Mouse (Mus musculus) lung, embryonic 14.5 days (tissue): ENCODE data around the gene Ldlrad3. TPM values are rescaled to one million over a fixed set of nuclear protein-coding genes. Genes with fewer than 3 reads are reported as not detected.

Experiments
- ATAC-seq: fragments of 200-750 bp; cut with Nextera tagmentation; 2 replicates; pipeline ENCODE4 v1.8.0; 2017; ENCODE audit warnings: mild to moderate bottlenecking, moderate TSS enrichment, moderate library complexity; ENCODE audit not compliant: insufficient read depth
- DNase-seq: peaks from one replicate; pipeline ENCODE4 v3.0.0-alpha.2; 2015
- H3K27ac ChIP-seq: fragments of 300-500 bp; sonication (generic); 2 replicates; pipeline ENCODE4 v1.5.1; 2014; ENCODE audit warnings: low read depth, mild to moderate bottlenecking, moderate library complexity
- H3K27me3 ChIP-seq: fragments of 300-500 bp; sonication (generic); 2 replicates; pipeline ENCODE4 v1.6.1; 2014; ENCODE audit warnings: low read length, control low read depth; ENCODE audit not compliant: insufficient read depth
- H3K36me3 ChIP-seq: fragments of 300-500 bp; sonication (generic); 2 replicates; pipeline ENCODE4 v1.6.1; 2014; ENCODE audit warnings: control low read depth; ENCODE audit not compliant: insufficient read depth
- H3K4me1 ChIP-seq: fragments of 300-500 bp; sonication (generic); 2 replicates; pipeline ENCODE4 v1.6.1; 2014; ENCODE audit warnings: antibody characterized with exemption, control low read depth; ENCODE audit not compliant: insufficient read depth
- H3K4me2 ChIP-seq: fragments of 300-500 bp; sonication (generic); 2 replicates; pipeline ENCODE4 v1.6.1; 2014; ENCODE audit warnings: mild to moderate bottlenecking
- H3K4me3 ChIP-seq: fragments of 300-500 bp; sonication (generic); 2 replicates; pipeline ENCODE4 v1.5.1; 2014; ENCODE audit warnings: low read depth, low read length
- H3K9ac ChIP-seq: fragments of 300-500 bp; sonication (generic); 2 replicates; pipeline ENCODE4 v1.6.1; 2014
- H3K9me3 ChIP-seq: fragments of 300-500 bp; sonication (generic); 2 replicates; pipeline ENCODE4 v1.6.1; 2016; ENCODE audit warnings: low read depth, low read length, control low read depth
- CTCF ChIP-seq: IDR thresholded peaks from 2 replicates; pipeline ENCODE4 v1.5.1; 2016; ENCODE audit warnings: antibody characterized with exemption, low read depth
- WGBS: fragments of 180-500 bp; shearing (Covaris S2); extraction: QIAGEN DNeasy Blood & Tissue Kit; methylation state at CpG from one replicate; pipeline ENCODE4 v1.1.7; 2014; 5-methylcytosine and 5-hydroxymethylcytosine counted together
- polyA plus RNA-seq: library from polyadenylated mRNA; unstranded; fragments of >200 nt; fragmentation: Nextera tagmentation; extraction: Ambion mirVana; gene quantifications from 2 replicates; pipeline ENCODE4 v1.2.1, GENCODE M21; 2014

Gene Ldlrad3
- polyA plus RNA-seq, 1 experiment from 2014 or later, result 60.4 TPM

- WGBS, result 76% methylated on average over 8 of the region's 8 CpGs
- TF ChIP-seq CTCF, result no peak
- H3K4me3 ChIP-seq, result no peak overlapping the region
Observed at GRCm38 (mm10) chr2:102061921-102062320, 124.3 kb downstream of the Ldlrad3 start.

GRCm38 (mm10) chr2:102057746-102058145 is 128.4 kb downstream of the Ldlrad3 start:
- no peaks in the 10 kb centered on the region for H3K9me3 ChIP-seq
- H3K4me3 ChIP-seq, result no peak overlapping the region
- no peaks in the 10 kb centered on the region for H3K4me1 ChIP-seq
- no peaks in the 10 kb centered on the region for H3K27me3 ChIP-seq
- H3K4me2 ChIP-seq, result no peak overlapping the region
- H3K27ac ChIP-seq, result no peak overlapping the region
- ATAC-seq (no peak), DNase-seq (no peak)
- H3K36me3 ChIP-seq, result peaks cover 13% of the 10 kb centered on the region; the same call in 1 of the 2 replicates
- WGBS, result 82% methylated on average over 12 of the region's 12 CpGs
- no peak for TF ChIP-seq CTCF
- H3K9ac ChIP-seq, result no peak overlapping the region

More at GRCm38 (mm10) chr2:102061921-102062320, 124.3 kb downstream of the Ldlrad3 start:
- ATAC-seq (no peak), DNase-seq (peak; percentile 12)
- H3K36me3 ChIP-seq, result peaks cover 7% of the 10 kb centered on the region; the same call in 1 of the 2 replicates
- no peak overlapping the region for H3K27ac ChIP-seq
- H3K4me2 ChIP-seq, result no peak overlapping the region
- H3K9me3 ChIP-seq, result no peaks in the 10 kb centered on the region
- H3K27me3 ChIP-seq, result no peaks in the 10 kb centered on the region
- no peaks in the 10 kb centered on the region for H3K4me1 ChIP-seq
- H3K9ac ChIP-seq, result no peak overlapping the region

DNA sequence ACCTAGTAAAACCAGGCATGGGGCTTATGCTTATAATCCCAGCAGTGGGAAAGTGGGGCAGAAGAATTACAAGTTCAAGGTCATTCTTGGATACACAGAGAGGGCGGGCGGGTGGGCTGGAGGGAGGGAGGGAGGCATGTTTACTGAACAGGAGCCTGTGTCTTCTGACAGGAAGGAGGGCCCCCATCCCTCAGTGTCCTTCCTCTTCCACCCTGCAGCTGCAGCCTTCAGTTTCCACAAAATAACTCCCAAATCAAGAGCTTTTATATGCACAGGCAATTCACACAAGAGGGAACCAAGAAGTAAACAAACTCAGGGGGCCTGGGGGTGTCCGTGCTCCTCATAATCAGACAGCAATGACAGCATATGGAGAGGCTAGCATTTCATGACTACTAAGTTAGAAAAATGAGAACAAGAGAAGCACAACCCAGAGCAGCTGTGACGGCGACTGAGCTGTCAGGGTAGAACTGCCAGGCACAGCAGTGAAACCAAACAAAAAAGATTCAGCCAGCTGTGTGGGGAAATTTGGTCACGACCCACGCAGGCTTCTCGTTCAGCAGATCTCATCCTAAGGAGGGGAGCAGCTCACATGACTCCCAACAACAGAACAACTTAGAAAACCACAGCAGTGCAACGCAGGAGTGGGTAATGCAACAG is 129.0 kb downstream of the Ldlrad3 start:
- no peak overlapping the region for H3K4me2 ChIP-seq
- ATAC-seq (no peak), DNase-seq (no peak)
- H3K36me3 ChIP-seq, result peaks cover 13% of the 10 kb centered on the region; the same call in 1 of the 2 replicates
- no peak overlapping the region for H3K27ac ChIP-seq
- no peaks in the 10 kb centered on the region for H3K4me1 ChIP-seq
- H3K9ac ChIP-seq, result no peak overlapping the region
- TF ChIP-seq CTCF, result no peak
- no peaks in the 10 kb centered on the region for H3K9me3 ChIP-seq
- no peaks in the 10 kb centered on the region for H3K27me3 ChIP-seq
- H3K4me3 ChIP-seq, result no peak overlapping the region
- WGBS, result 34% methylated on average over 7 of the region's 9 CpGs

DNA sequence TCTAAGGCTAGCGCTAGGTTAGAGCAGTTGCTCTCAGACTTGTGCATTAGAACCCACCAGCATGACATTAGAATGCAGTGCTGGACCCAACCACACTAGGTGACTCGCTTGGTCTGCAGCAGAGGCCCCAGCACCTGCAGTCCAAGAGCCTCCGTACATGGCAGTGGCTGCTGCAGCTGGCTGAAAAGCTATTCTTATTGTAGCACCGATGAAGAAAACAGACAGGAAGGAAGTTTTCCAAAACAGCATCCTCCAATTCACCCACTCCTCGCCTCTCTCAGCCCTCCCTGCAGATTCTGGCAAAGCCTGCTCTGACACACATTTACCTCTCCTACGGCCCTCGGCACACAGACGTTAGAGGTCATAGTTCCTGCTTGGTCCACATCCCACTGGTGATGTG is 130.0 kb downstream of the Ldlrad3 start:
- no peak for ATAC-seq
- WGBS, result 77% methylated on average over 8 of the region's 8 CpGs

GRCm38 (mm10) chr2:102052951-102053660 is 133.1 kb downstream of the Ldlrad3 start:
- Histone ChIP-seq H3K36me3 (peaks cover 11% of the 10 kb centered on the region; the same call in 1 of the 2 replicates), H3K4me1 (peaks cover 7% of the 10 kb centered on the region; the same call in 1 of the 2 replicates), H3K27ac (no peak overlapping the region), H3K9ac (no peak overlapping the region), H3K4me2 (no peak overlapping the region), H3K9me3 (no peaks in the 10 kb centered on the region), H3K4me3 (no peak overlapping the region), H3K27me3 (no peaks in the 10 kb centered on the region)
- no peak for DNase-seq
- ATAC-seq, result no peak
- no peak for TF ChIP-seq CTCF
- WGBS, result 79% methylated on average over 10 of the region's 10 CpGs

More for the DNA sequence above, 130.0 kb downstream of the Ldlrad3 start:
- no peak overlapping the region for H3K9ac ChIP-seq
- peaks cover 13% of the 10 kb centered on the region; the same call in 1 of the 2 replicates for H3K36me3 ChIP-seq
- no peaks in the 10 kb centered on the region for H3K27me3 ChIP-seq
- no peak for TF ChIP-seq CTCF
- no peak for DNase-seq
- no peak overlapping the region for H3K27ac ChIP-seq
- no peak overlapping the region for H3K4me2 ChIP-seq
- no peaks in the 10 kb centered on the region for H3K4me1 ChIP-seq
- H3K9me3 ChIP-seq, result no peaks in the 10 kb centered on the region
- H3K4me3 ChIP-seq, result no peak overlapping the region

GRCm38 (mm10) chr2:102052353-102052752 is 133.8 kb downstream of the Ldlrad3 start:
- Histone ChIP-seq H3K4me3 (no peak overlapping the region), H3K9ac (no peak overlapping the region), H3K4me1 (peaks cover 7% of the 10 kb centered on the region; the same call in 1 of the 2 replicates), H3K27me3 (no peaks in the 10 kb centered on the region), H3K27ac (no peak overlapping the region), H3K4me2 (no peak overlapping the region), H3K9me3 (no peaks in the 10 kb centered on the region), H3K36me3 (peaks cover 10% of the 10 kb centered on the region; the same call in 1 of the 2 replicates)
- no peak for ATAC-seq
- 85% methylated on average over 6 of the region's 6 CpGs for WGBS
- DNase-seq, result no peak
- no peak for TF ChIP-seq CTCF
